ENCODE assay signal across 20 mouse cellular contexts in the genomic region with DNA sequence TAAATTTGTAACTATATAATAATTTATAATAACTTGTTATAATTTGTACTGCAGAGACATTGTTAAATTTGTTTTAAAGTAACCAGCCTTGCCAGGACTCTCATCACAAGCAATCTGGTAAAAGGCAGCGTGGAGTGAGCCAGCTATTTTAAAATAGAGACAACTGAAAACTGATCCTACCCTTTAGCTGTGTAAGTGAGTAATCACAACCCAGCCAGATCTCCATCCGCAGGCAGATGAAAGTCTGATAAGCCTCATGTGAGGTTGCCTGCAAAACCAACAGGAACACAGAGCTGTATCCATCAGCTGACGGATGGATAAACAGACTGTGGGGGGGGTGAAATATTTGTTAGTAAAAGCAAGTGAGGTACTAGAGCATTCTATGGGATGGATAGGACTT.
DNase-seq lines count a peak whose midpoint lies in the region; ATAC-seq lines count a peak whose summit lies in the region.
"Had no signal": no experiment of that assay in that cellular context is flagged by ENCODE, and none has a peak within 500 bp of the region (broad histone marks: within the 10 kb centered on the region; RNA-seq: fewer than 3 reads in every experiment).

No protein-coding gene starts in this region.

- H3K36me3 ChIP-seq in midbrain, embryonic 11.5 days (ENCODE audit: control insufficient read depth, insufficient read depth, low read length) = no peaks in the 10 kb centered on the region
- no peaks in the 10 kb centered on the region for H3K36me3 ChIP-seq in midbrain, embryonic 15.5 days (replicated peaks)
- H3K36me3 ChIP-seq: embryonic facial prominence, embryonic 13.5 days; heart, embryonic 15.5 days; hindbrain, embryonic 15.5 days; kidney, embryonic 15.5 days; midbrain, embryonic 10.5 days; neural tube, embryonic 12.5 days had no signal

- peak; percentile 47 for DNase-seq in layer of hippocampus, adult 11-12 months (ENCODE audit: low spot score)
- DNase-seq in layer of hippocampus, postnatal 25 days (ENCODE audit: extremely low spot score in 1 of 2, low spot score in 1 of 2) = no peak
- DNase-seq in midbrain, embryonic 11.5 days (ENCODE audit: low spot score, missing footprints) = peak; percentile 28
- DNase-seq in layer of hippocampus, adult 9-11 months = peak; percentile 80
- DNase-seq in urinary bladder, postnatal 10 days (ENCODE audit: low spot score) = no peak
- no peak for DNase-seq in cerebellum, adult 18-20 months
- DNase-seq: cerebellum, adult 9-10 months; heart, adult 18-20 months; heart, postnatal 4 days had no signal

- H3K4me1 ChIP-seq in midbrain, embryonic 11.5 days (ENCODE audit: control insufficient read depth, insufficient read depth, low read length) = no peaks in the 10 kb centered on the region
- peaks cover 13% of the 10 kb centered on the region for H3K4me1 ChIP-seq in midbrain, embryonic 15.5 days

- H3K27ac ChIP-seq in midbrain, embryonic 11.5 days (ENCODE audit: low read depth, low read length) = no peak overlapping the region
- H3K27ac ChIP-seq in midbrain, embryonic 15.5 days = no peak overlapping the region
- H3K27ac ChIP-seq: embryonic facial prominence, embryonic 13.5 days; heart, embryonic 15.5 days; hindbrain, embryonic 15.5 days; kidney, embryonic 15.5 days; macrophage; midbrain, embryonic 10.5 days; neural tube, embryonic 12.5 days; stomach, postnatal 0 days had no signal

- no peaks in the 10 kb centered on the region for H3K27me3 ChIP-seq in midbrain, embryonic 11.5 days (ENCODE audit: control insufficient read depth, insufficient read depth, low read length)
- no peaks in the 10 kb centered on the region for H3K27me3 ChIP-seq in midbrain, embryonic 15.5 days (replicated peaks)
- H3K27me3 ChIP-seq: embryonic facial prominence, embryonic 13.5 days; hindbrain, embryonic 15.5 days; kidney, embryonic 15.5 days; neural tube, embryonic 12.5 days had no signal

- ATAC-seq in midbrain, embryonic 11.5 days (ENCODE audit: low FRiP score) = no peak
- ATAC-seq in midbrain, embryonic 15.5 days (replicated peaks) = no peak
- ATAC-seq: forebrain, embryonic 16.5 days; intestine, postnatal 0 days had no signal

- H3K9ac ChIP-seq in midbrain, embryonic 11.5 days (ENCODE audit: low read length) = no peak overlapping the region
- no peak overlapping the region for H3K9ac ChIP-seq in midbrain, embryonic 15.5 days
- H3K9ac ChIP-seq: embryonic facial prominence, embryonic 13.5 days; heart, embryonic 15.5 days; hindbrain, embryonic 15.5 days; kidney, embryonic 15.5 days; neural tube, embryonic 12.5 days had no signal

- no peaks in the 10 kb centered on the region for H3K9me3 ChIP-seq in midbrain, embryonic 11.5 days (ENCODE audit: control insufficient read depth, low read length)
- no peaks in the 10 kb centered on the region for H3K9me3 ChIP-seq in midbrain, embryonic 15.5 days
- H3K9me3 ChIP-seq: embryonic facial prominence, embryonic 13.5 days; heart, embryonic 15.5 days; hindbrain, embryonic 15.5 days; kidney, embryonic 15.5 days; midbrain, embryonic 10.5 days; neural tube, embryonic 12.5 days had no signal

- H3K4me2 ChIP-seq in midbrain, embryonic 11.5 days = no peak overlapping the region
- H3K4me2 ChIP-seq in midbrain, embryonic 15.5 days = no peak overlapping the region
- H3K4me2 ChIP-seq: embryonic facial prominence, embryonic 13.5 days; heart, embryonic 15.5 days; hindbrain, embryonic 15.5 days; kidney, embryonic 15.5 days; neural tube, embryonic 12.5 days had no signal

- WGBS in midbrain, embryonic 11.5 days = 72% methylated on average over 3 of the region's 3 CpGs
- WGBS in midbrain, embryonic 15.5 days = 87% methylated on average over 3 of the region's 3 CpGs

- no peak overlapping the region for H3K4me3 ChIP-seq in midbrain, embryonic 11.5 days (ENCODE audit: low read depth, low read length)
- no peak overlapping the region for H3K4me3 ChIP-seq in midbrain, embryonic 15.5 days
- H3K4me3 ChIP-seq: embryonic facial prominence, embryonic 13.5 days; heart, embryonic 15.5 days; hindbrain, embryonic 15.5 days; kidney, embryonic 15.5 days; midbrain, embryonic 10.5 days; neural tube, embryonic 12.5 days had no signal

Comparison
In these comparisons a context has a peak if more than half of its experiments do, and no peak if none do; other contexts are left out.
1. DNase-seq: peak in layer of hippocampus, adult 11-12 months (single experiment), midbrain, embryonic 11.5 days (single experiment) and layer of hippocampus, adult 9-11 months (single experiment); none in layer of hippocampus, postnatal 25 days (0 of 2), urinary bladder, postnatal 10 days (single experiment) and cerebellum, adult 18-20 months (0 of 2).